Mouse (Mus musculus) gastrocnemius, adult 8-10 months (tissue): Measurements from ENCODE around the gene Fbh1. TPM values are rescaled to one million over a fixed set of nuclear protein-coding genes. Genes with fewer than 3 reads are reported as not detected.

ENCODE experiments used
- DNase-seq, 2 experiments: peaks; one replicate each; pipeline ENCODE4 v3.0.0; 2022; ENCODE audit warnings: low spot score in 2 of 2
- total RNA-seq, 4 experiments: library from RNA; stranded (reverse); gene quantifications; 2 replicates each; pipeline ENCODE4 v1.2.4; 2022

Fbh1 gene
- total RNA-seq = 10 to 100 TPM; 21.2 to 27.1 (median 23.5) TPM

- peak; percentile 100 for DNase-seq
Measured at GRCm38 (mm10) chr2:11777091-11778068, at the start of gene Fbh1, which contains the start of gene Ankrd16. Fbh1 (minus strand) TSS chr2:11777582. Ankrd16 (plus strand) TSS chr2:11777876.

GRCm38 (mm10) chr2:11801299-11801930, 24.0 kb upstream of the Fbh1 start:
- no peak for DNase-seq

- no peak for DNase-seq
Measured at GRCm38 (mm10) chr2:11797930-11798364, 20.6 kb upstream of the Fbh1 start.

GRCm38 (mm10) chr2:11794668-11795067, 17.3 kb upstream of the Fbh1 start:
- DNase-seq = no peak

- DNase-seq = no peak
Measured at GRCm38 (mm10) chr2:11784159-11784558, 6.8 kb upstream of the Fbh1 start.

GRCm38 (mm10) chr2:11778087-11778823, 873 bp upstream of the Fbh1 start:
- peak; percentile 62 to 75 for DNase-seq

GRCm38 (mm10) chr2:11776415-11776814, 967 bp downstream of the Fbh1 start:
- no peak for DNase-seq

- no peak for DNase-seq
Measured at GRCm38 (mm10) chr2:11775121-11775520, 2.3 kb downstream of the Fbh1 start.

GRCm38 (mm10) chr2:11774426-11774825, 3.0 kb downstream of the Fbh1 start:
- DNase-seq = peak; percentile 20 to 52

- DNase-seq = no peak
Measured at GRCm38 (mm10) chr2:11772401-11772800, 5.0 kb downstream of the Fbh1 start.

GRCm38 (mm10) chr2:11771701-11772100, 5.7 kb downstream of the Fbh1 start:
- no peak for DNase-seq

GRCm38 (mm10) chr2:11767161-11767545, 10.2 kb downstream of the Fbh1 start:
- peak; percentile 45 to 53 for DNase-seq

- no peak for DNase-seq
Measured at GRCm38 (mm10) chr2:11766485-11767160, 10.8 kb downstream of the Fbh1 start.

GRCm38 (mm10) chr2:11765694-11766093, 11.7 kb downstream of the Fbh1 start:
- no peak for DNase-seq

GRCm38 (mm10) chr2:11762541-11762940, 14.8 kb downstream of the Fbh1 start:
- DNase-seq = no peak

GRCm38 (mm10) chr2:11739516-11740051, 37.8 kb downstream of the Fbh1 start:
- no peak for DNase-seq

GRCm38 (mm10) chr2:11738794-11739193, 38.6 kb downstream of the Fbh1 start:
- DNase-seq = no peak

- DNase-seq = no peak
Measured at GRCm38 (mm10) chr2:11735853-11736252, 41.5 kb downstream of the Fbh1 start.

GRCm38 (mm10) chr2:11732978-11733377, 44.4 kb downstream of the Fbh1 start:
- no peak for DNase-seq

GRCm38 (mm10) chr2:11729091-11729490, 48.3 kb downstream of the Fbh1 start:
- DNase-seq = no peak

GRCm38 (mm10) chr2:11727574-11727973, 49.8 kb downstream of the Fbh1 start:
- DNase-seq = no peak
